In the genomic region with DNA sequence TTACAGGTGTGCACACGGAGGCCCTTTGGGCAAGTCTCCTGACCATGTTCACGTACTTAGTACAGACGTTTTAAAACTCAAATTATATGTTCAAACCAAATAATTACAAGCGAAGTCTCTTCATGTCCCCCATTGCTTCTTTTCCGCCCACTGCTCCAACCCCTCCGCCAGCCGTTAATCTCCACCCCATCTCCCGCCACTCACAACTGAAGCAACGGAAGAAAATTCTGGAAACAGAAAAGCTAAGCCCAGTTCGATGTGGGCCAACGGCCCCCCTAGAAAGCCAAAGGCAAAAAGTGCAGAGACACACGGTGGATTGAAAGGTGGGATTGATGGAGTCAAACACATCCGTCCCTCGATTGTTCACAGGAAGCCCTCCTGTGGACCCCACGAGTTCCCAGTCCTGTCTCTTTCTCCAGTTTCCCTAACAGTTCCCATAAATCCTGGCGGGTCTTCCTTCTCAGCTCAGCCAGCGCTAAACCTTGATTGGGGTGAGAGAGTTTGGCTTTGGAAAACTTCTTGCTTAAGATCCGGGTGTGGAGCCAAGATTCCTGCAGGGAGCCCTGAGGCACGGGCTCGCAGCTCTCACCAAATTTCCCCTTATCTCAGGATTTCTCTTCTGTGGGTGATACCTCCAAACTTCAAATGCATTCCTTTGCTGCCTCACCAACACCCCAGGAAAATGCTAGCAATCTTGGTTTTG, we compare ENCODE assay signal across 22 mouse cellular contexts. TPM values are rescaled to one million over a fixed set of nuclear protein-coding genes. Genes with fewer than 3 reads are reported as not detected.
A peak's percentile ranks its signal among the peaks of the same experiment; 100 is the strongest.
DNase-seq lines count a peak whose midpoint lies in the region; ATAC-seq and TF ChIP-seq lines count a peak whose summit lies in the region.
"Had no signal": no experiment of that assay in that cellular context is flagged by ENCODE, and none has a peak within 500 bp of the region (broad histone marks: within the 10 kb centered on the region; RNA-seq: fewer than 3 reads in every experiment).

No protein-coding gene starts in this region.

- no peak overlapping the region; the same call in 1 of the 2 replicates for H3K4me2 ChIP-seq in heart, embryonic 16.5 days (ENCODE audit: low read depth, low read length)
- 0 out of 2 replicates have a peak overlapping the region, but pooled peaks have one; percentile 1 for H3K4me2 ChIP-seq in lung, postnatal 0 days (replicated peaks; ENCODE audit: low read depth, low read length)
- H3K4me2 ChIP-seq: embryonic facial prominence, embryonic 13.5 days had no signal

- H3K27me3 ChIP-seq in heart, embryonic 16.5 days (ENCODE audit: control insufficient read depth, insufficient read depth, low read length), result peaks cover 57% of the 10 kb centered on the region
- H3K27me3 ChIP-seq in limb, embryonic 10.5 days (ENCODE audit: low read depth, poor library complexity, severe bottlenecking), result peaks cover 87% of the 10 kb centered on the region
- peaks cover 34% of the 10 kb centered on the region for H3K27me3 ChIP-seq in lung, postnatal 0 days (replicated peaks; ENCODE audit: insufficient read depth, low read length)

- TF ChIP-seq CTCF in lung, postnatal 0 days (IDR thresholded peaks at IDR 0.05), result no peak

- H3K4me3 ChIP-seq in heart, embryonic 16.5 days (ENCODE audit: low read length), result no peak overlapping the region
- H3K4me3 ChIP-seq in limb, embryonic 10.5 days, result 0 out of 2 replicates have a peak overlapping the region, but pooled peaks have one; percentile 6
- H3K4me3 ChIP-seq in lung, postnatal 0 days (ENCODE audit: low read depth, low read length), result no peak overlapping the region
- H3K4me3 ChIP-seq: embryonic facial prominence, embryonic 13.5 days; hindbrain, embryonic 10.5 days; myocyte had no signal

- peak; percentile 6 for DNase-seq in adrenal gland, postnatal 14 days
- no peak for DNase-seq in adrenal gland, adult 8-10 months
- no peak for DNase-seq in heart, postnatal 25 days (ENCODE audit: low spot score)
- DNase-seq in limb, embryonic 10.5 days (ENCODE audit: low spot score), result no peak
- DNase-seq in lung, postnatal 0 days (ENCODE audit: low spot score), result peak; percentile 78
- no peak for DNase-seq in cerebellum, postnatal 36 days
- DNase-seq in left cerebral cortex, postnatal 4 days, result no peak
- DNase-seq: cerebellum, postnatal 10 days; gastrocnemius, postnatal 36 days; layer of hippocampus, adult 9-11 months; right cerebral cortex, adult 18-20 months; thymus, postnatal 25 days had no signal

- TF ChIP-seq EP300 in lung, postnatal 0 days (IDR thresholded peaks at IDR 0.05), result no peak

- no peaks in the 10 kb centered on the region; the same call in 1 of the 2 replicates for H3K4me1 ChIP-seq in heart, embryonic 16.5 days (ENCODE audit: control insufficient read depth, insufficient read depth, low read length)
- H3K4me1 ChIP-seq in limb, embryonic 10.5 days, result peaks cover 31% of the 10 kb centered on the region
- H3K4me1 ChIP-seq in lung, postnatal 0 days (ENCODE audit: insufficient read depth, low read depth, low read length), result no peaks in the 10 kb centered on the region
- H3K4me1 ChIP-seq: hindbrain, embryonic 10.5 days had no signal

- no peaks in the 10 kb centered on the region for H3K36me3 ChIP-seq in heart, embryonic 16.5 days (ENCODE audit: control insufficient read depth, insufficient read depth)
- peaks cover 21% of the 10 kb centered on the region for H3K36me3 ChIP-seq in limb, embryonic 10.5 days
- no peaks in the 10 kb centered on the region for H3K36me3 ChIP-seq in lung, postnatal 0 days (ENCODE audit: insufficient read depth, low read length)
- H3K36me3 ChIP-seq: embryonic facial prominence, embryonic 13.5 days; hindbrain, embryonic 10.5 days had no signal

- peak overlapping the region; percentile 20 for H3K27ac ChIP-seq in heart, embryonic 16.5 days (ENCODE audit: low read length)
- H3K27ac ChIP-seq in limb, embryonic 10.5 days, result peak overlapping the region; percentile 98
- peak overlapping the region; percentile 88 for H3K27ac ChIP-seq in lung, postnatal 0 days (ENCODE audit: low read length)
- H3K27ac ChIP-seq: embryonic facial prominence, embryonic 13.5 days; hindbrain, embryonic 10.5 days; kidney, postnatal 0 days; liver, embryonic 14.5 days had no signal

- 0 out of 2 replicates have a peak overlapping the region, but pooled peaks have one; percentile 8 for H3K9ac ChIP-seq in heart, embryonic 16.5 days (ENCODE audit: low read length)
- H3K9ac ChIP-seq in lung, postnatal 0 days (replicated peaks; ENCODE audit: low read depth), result no peak overlapping the region
- H3K9ac ChIP-seq: embryonic facial prominence, embryonic 13.5 days; liver, embryonic 14.5 days had no signal

- H3K9me3 ChIP-seq in heart, embryonic 16.5 days (replicated peaks; ENCODE audit: control insufficient read depth, low read length), result no peaks in the 10 kb centered on the region
- H3K9me3 ChIP-seq in limb, embryonic 10.5 days (replicated peaks), result no peaks in the 10 kb centered on the region
- H3K9me3 ChIP-seq in lung, postnatal 0 days (ENCODE audit: low read length), result no peaks in the 10 kb centered on the region
- H3K9me3 ChIP-seq: hindbrain, embryonic 10.5 days had no signal

- no peak for ATAC-seq in heart, embryonic 16.5 days (replicated peaks; ENCODE audit: extremely low read depth, insufficient read depth, low FRiP score)
- no peak for ATAC-seq in lung, postnatal 0 days
- ATAC-seq: activated CD4-positive, CD25-positive, alpha-beta regulatory T cell, adult 4 months; intestine, embryonic 16.5 days had no signal

- 23% methylated on average over 20 of the region's 20 CpGs for WGBS in heart, embryonic 16.5 days
- WGBS in limb, embryonic 10.5 days, result 8% methylated on average over 20 of the region's 20 CpGs
- 10% methylated on average over 20 of the region's 20 CpGs for WGBS in lung, postnatal 0 days

- intact Hi-C loops in heart, postnatal 25 days (cut with DNase I), result no loop called here
- intact Hi-C loops in left cerebral cortex, postnatal 4 days (cut with DNase I), result no loop called here

RNA-seq across cellular contexts. Expression of a gene that starts 24.8 kb away (rescaled TPM):
- total RNA-seq in adrenal gland, postnatal 14 days (2021), result 2.8 and 3.5 TPM in 2 replicates
- total RNA-seq in adrenal gland, adult 8-10 months (2022), result under 1 TPM in 3 of 4 experiments, not detected in 1; 0.17 to 0.20 (median 0.19) TPM
- polyA plus RNA-seq in heart, embryonic 16.5 days (2015; fragmentation: Nextera tagmentation; extraction: Ambion mirVana), result 30.5 and 36.3 TPM in 2 replicates
- total RNA-seq in heart, postnatal 25 days (2021), result 10 to 100 TPM; 29.0 to 33.6 TPM
- 35.6 and 39.1 TPM in 2 replicates for polyA plus RNA-seq in limb, embryonic 10.5 days (2016; fragmentation: Nextera tagmentation; extraction: Ambion mirVana)
- polyA plus RNA-seq in lung, postnatal 0 days (2015; fragmentation: Nextera tagmentation; extraction: Ambion mirVana), result 25.3 and 26.7 TPM in 2 replicates
- total RNA-seq in left cerebral cortex, postnatal 4 days (2021), result not detected
- total RNA-seq: gastrocnemius, postnatal 36 days had no signal
- polyA plus RNA-seq: activated CD4-positive, CD25-positive, alpha-beta regulatory T cell, adult 4 months; frontal cortex, adult 2 months; hindbrain, embryonic 10.5 days; intestine, embryonic 16.5 days; kidney, postnatal 0 days; myocyte; spleen, adult 2 months had no signal

Comparison
In these comparisons a context has a peak if more than half of its experiments do, and no peak if none do; other contexts are left out.
1. DNase-seq: peak in adrenal gland, postnatal 14 days (single experiment) and lung, postnatal 0 days (single experiment); none in adrenal gland, adult 8-10 months (single experiment), heart, postnatal 25 days (single experiment), limb, embryonic 10.5 days (single experiment), cerebellum, postnatal 36 days (0 of 2) and left cerebral cortex, postnatal 4 days (single experiment).
2. H3K27ac ChIP-seq: peak in every context shown above with its lines; median percentile 98 in limb, embryonic 10.5 days; 88 in lung, postnatal 0 days; 20 in heart, embryonic 16.5 days.